Mouse (Mus musculus) bone marrow macrophage, adult 2 months (primary cell): ENCODE data around the gene Zfp983. TPM values are rescaled to one million over a fixed set of nuclear protein-coding genes. Genes with fewer than 3 reads are reported as not detected.

Source experiments
- H3K27ac ChIP-seq: 2 replicates; pipeline ENCODE4 v1.5.1; 2012; ENCODE audit warnings: low read depth, low read length; ENCODE audit not compliant: insufficient read depth
- H3K4me1 ChIP-seq: 2 replicates; pipeline ENCODE4 v1.6.1; 2012; ENCODE audit warnings: low read length; ENCODE audit not compliant: control insufficient read depth, insufficient read depth
- H3K4me3 ChIP-seq: 2 replicates; pipeline ENCODE4 v1.5.1; 2012; ENCODE audit warnings: mild to moderate bottlenecking, low read length, moderate library complexity; ENCODE audit not compliant: insufficient read depth
- CTCF ChIP-seq: IDR thresholded peaks from 2 replicates; pipeline ENCODE4 v1.5.1; 2012; ENCODE audit warnings: low read depth, mild to moderate bottlenecking, low read length, moderate library complexity
- POLR2A ChIP-seq: IDR thresholded peaks from 2 replicates; pipeline ENCODE4 v1.6.1; 2012; ENCODE audit warnings: mild to moderate bottlenecking, low read depth, low read length, borderline replicate concordance
- polyA plus RNA-seq: library from polyadenylated mRNA; stranded (reverse); fragments of >200 nt; gene quantifications from 2 replicates; pipeline ENCODE4 v1.2.4, GENCODE M21; 2012; ENCODE audit not compliant: missing spikeins, insufficient read depth, insufficient read length

The Zfp983 gene
- polyA plus RNA-seq, 1 experiment: 4.7 TPM

DNA sequence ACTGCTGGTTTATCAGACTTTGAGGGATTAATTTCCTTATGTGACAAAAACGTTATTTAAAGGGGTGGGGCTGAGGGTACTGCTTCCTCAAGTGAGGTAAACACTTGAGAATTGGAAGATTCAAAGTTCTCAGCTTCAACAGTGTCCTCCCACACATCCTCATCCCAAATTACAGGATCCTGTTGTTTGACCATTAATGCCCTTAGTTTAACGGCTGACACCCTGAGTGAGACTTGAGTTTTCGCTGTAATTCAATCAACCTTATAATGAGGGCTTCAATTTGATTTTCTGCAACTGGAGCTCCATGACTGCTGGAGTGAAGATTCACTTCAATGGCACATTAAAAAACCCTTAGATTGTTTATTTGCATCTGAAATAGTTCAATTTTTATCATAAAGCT lies 42.9 kb downstream of the Zfp983 start:
- TF ChIP-seq CTCF (no peak), POLR2A (no peak)

DNA sequence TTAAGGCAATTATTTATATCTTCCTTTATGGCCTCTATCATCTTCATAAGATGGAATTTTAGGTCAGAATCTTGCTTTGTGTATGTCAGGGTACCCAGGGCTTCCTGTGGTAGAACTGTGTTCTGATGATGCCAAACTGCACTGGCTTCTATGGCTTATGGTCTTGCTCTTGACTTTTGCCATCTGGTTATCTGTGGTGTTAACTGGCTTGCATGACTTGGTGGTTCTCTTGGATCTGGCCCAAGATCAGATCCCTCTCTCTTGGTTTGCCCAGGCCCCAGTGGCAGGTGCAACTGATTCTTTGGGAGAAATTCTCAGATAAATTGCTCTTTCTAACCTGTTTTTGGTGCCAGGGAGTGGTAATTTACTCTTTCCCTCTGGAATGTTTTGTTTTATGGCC lies 45.6 kb downstream of the Zfp983 start:
- TF ChIP-seq CTCF: no peak
- no peak for TF ChIP-seq POLR2A
- H3K4me3 ChIP-seq: no peak overlapping the region
- no peaks in the 10 kb centered on the region for H3K4me1 ChIP-seq
- no peak overlapping the region for H3K27ac ChIP-seq

More for the DNA sequence above, 42.9 kb downstream of the Zfp983 start:
- no peak overlapping the region for H3K27ac ChIP-seq
- no peaks in the 10 kb centered on the region for H3K4me1 ChIP-seq
- H3K4me3 ChIP-seq: no peak overlapping the region

DNA sequence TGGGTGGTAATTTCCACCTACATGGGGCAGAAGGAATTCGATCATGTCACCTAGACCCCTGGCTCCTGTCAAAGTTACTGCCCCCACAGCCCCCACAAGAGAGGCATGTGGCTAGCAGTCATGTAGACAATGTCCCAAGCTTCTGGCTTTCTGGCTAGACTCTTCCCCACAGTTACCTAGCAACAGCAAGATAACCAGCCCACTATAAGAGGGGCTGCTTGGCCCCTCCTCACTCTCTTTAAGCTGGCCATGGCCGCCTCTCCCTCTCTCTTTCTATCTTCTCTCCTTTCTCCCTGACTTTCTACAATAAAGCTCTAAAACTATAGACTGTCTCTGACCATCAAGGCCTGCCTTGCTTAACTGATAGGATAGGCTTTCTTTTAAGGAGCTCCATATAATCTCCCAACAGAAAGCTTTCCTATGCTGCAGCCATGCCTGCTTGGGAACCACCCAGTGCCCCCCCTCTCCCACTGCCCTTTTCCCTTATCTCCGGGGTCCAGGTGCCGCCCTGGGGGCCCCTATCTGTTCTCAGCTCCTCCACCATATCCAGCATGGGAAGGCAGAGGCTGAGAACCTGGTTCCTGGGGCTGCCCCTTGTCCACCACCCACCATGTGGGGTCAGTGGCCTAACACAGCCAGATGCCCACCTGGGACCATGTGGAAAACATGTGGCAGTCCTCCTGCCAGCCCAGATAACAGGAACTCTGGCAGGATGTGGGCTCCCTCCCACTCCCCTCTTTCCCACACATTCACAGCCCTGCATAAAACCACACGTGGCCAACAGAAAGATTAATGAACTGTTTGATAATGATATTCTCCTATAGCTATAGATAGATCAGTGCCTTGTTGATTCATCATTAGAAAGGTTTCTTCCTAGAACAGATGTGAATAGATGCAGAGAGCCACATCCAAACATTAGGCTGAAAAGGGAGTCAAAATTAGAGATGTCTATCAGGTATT lies 52.1 kb downstream of the Zfp983 start:
- no peak for TF ChIP-seq CTCF
- TF ChIP-seq POLR2A: no peak
- Histone ChIP-seq H3K4me3 (no peak overlapping the region), H3K4me1 (no peaks in the 10 kb centered on the region), H3K27ac (no peak overlapping the region)

GRCm38 (mm10) chr17:21703414-21703813 lies 53.0 kb downstream of the Zfp983 start:
- H3K4me1 ChIP-seq: peaks cover under 1% of the 10 kb centered on the region; the same call in 1 of the 2 replicates
- no peak for TF ChIP-seq CTCF
- TF ChIP-seq POLR2A: no peak
- no peak overlapping the region for H3K27ac ChIP-seq
- no peak overlapping the region for H3K4me3 ChIP-seq

DNA sequence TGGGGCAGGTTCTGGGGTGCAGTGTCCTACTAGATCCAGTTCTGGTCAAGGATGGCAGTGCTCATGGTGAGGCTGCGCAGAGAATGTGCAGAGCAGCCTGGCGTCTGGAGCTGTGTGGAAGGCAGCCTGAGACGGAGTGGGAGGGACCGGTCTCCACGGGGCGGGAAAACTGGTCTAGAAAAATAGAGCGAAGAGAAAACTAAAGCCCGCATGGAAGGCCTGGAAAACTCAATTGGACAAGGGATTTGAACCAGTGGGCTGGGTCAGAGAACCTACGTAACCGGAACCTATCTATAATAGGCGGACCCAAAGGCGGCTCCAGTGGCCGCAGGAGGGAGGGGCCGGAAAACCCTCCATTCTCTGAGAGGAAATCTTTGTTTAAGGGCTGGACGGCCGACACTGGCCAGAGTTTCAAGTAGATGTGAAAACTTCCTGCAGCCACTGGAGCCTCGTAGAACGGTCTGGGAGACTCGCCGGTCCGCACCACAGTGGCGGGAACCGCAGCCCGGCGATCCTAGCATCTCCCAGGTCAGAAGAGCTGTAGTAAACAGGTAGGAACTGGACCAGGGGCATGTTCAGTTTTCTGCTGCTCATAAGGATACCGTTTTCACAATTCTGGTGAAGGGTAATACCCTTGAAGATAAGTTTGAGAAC lies 57.0 kb downstream of the Zfp983 start, which contains the start of gene Zfp760:
Zfp760 (plus strand) TSS at position 399 of the 654 bp plus-strand sequence.
- H3K27ac ChIP-seq: no peak within 1 kb of the TSS
- TF ChIP-seq POLR2A (no peak), CTCF (no peak)
- H3K4me1 ChIP-seq: peaks cover 3% of the 10 kb centered on the region; the same call in 1 of the 2 replicates
- peak within 1 kb of the TSS; percentile 44 for H3K4me3 ChIP-seq

DNA sequence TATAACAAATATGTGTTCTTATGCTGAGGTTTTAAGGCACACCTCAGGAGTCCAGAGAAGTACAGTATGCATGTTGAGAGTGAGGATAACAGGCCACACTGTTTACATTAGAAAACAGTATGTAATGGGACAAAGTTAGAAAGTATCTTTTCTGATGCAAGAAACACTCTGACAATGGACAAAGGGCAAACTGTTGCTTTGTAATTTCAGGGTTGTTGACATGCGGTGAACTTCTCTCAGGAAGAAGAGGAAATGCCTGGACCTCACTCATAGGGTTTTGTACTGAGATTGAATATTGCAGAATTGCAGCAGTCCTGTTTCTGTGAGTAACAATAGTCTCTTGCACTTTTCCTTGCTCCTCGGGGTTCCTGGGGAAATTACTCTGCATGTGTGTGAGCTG lies 58.0 kb downstream of the Zfp983 start:
- H3K4me3 ChIP-seq: 0 out of 2 replicates have a peak overlapping the region, but pooled peaks have one; percentile 23
- H3K27ac ChIP-seq: no peak overlapping the region
- no peak for TF ChIP-seq CTCF
- TF ChIP-seq POLR2A: no peak
- H3K4me1 ChIP-seq: peaks cover 3% of the 10 kb centered on the region; the same call in 1 of the 2 replicates

Other genes starting within 250 kb of the Zfp983 start
- gene Zfp54, start 227.4 kb upstream of the Zfp983 start, polyA plus RNA-seq: 2.7 and 3.8 TPM in 2 replicates
- 5.9 and 8.1 TPM in 2 replicates for gene Zfp51, start 200.2 kb upstream of the Zfp983 start, polyA plus RNA-seq
- gene Zfp53, start 161.6 kb upstream of the Zfp983 start, polyA plus RNA-seq: 13.5 and 13.8 TPM in 2 replicates
- 26.4 and 29.3 TPM in 2 replicates for gene Zfp52, start 115.1 kb upstream of the Zfp983 start, polyA plus RNA-seq
- gene Zfp948, start 83.6 kb upstream of the Zfp983 start, polyA plus RNA-seq: 9.3 and 9.7 TPM in 2 replicates
- 8.6 and 13.6 TPM in 2 replicates for gene Gm10226, start 41.2 kb downstream of the Zfp983 start, polyA plus RNA-seq
- gene Zfp760, start 57.1 kb downstream of the Zfp983 start, polyA plus RNA-seq: 7.1 and 7.7 TPM in 2 replicates
- 4.0 and 5.0 TPM in 2 replicates for gene Zfp229, start 80.2 kb downstream of the Zfp983 start, polyA plus RNA-seq
- gene Zfp820, start 195.1 kb downstream of the Zfp983 start, polyA plus RNA-seq: 0.43 TPM in 1 of 2 replicates, not detected in the other